Mouse (Mus musculus) lung, postnatal 0 days (tissue): ENCODE data around the gene Golga3.

Experiments used
- CTCF ChIP-seq: IDR thresholded peaks from 2 replicates; pipeline ENCODE4 v1.5.1; 2016; ENCODE audit warnings: antibody characterized with exemption, mild to moderate bottlenecking
- EP300 ChIP-seq: IDR thresholded peaks from 2 replicates; pipeline ENCODE4 v1.6.1; 2016; ENCODE audit warnings: antibody characterized with exemption, mild to moderate bottlenecking, control low read depth

DNA sequence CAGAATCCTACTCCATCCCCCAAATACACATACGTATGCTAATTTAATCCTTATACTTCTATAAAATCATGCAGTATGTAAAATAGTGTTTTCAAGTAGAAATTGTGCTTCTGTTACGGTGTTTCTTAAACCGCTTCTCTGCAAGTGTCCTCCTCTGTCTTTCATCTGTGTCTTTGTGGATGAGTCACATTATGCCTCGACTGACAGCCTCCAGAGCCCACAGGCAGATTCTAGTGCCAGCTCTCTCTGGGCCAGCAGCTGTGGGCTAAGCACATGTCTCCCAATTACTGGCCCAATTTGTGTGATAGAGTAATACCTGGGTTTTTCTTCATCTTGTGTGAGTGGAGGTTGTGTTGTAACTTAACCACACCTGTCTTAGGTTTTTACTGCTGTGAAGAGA, 7.1 kb upstream of the Golga3 start:
- no peak for TF ChIP-seq CTCF
- no peak for TF ChIP-seq EP300
